Mouse (Mus musculus) liver, embryonic 14 days (tissue): ENCODE measurements around the gene Cdk2. TPM values are rescaled to one million over a fixed set of nuclear protein-coding genes. Genes with fewer than 3 reads are reported as not detected.

ENCODE experiments used
- polyA plus RNA-seq: library from polyadenylated mRNA; depleted of rRNA; stranded (reverse); fragments of >200 nt; gene quantifications from 2 replicates; pipeline ENCODE4 v1.2.3, GENCODE M21; 2012; rRNA removed

Gene Cdk2
- polyA plus RNA-seq: 37.4 and 45.7 TPM in 2 replicates

GRCm38 (mm10) chr10:128704491-128705316 lies at the start of gene Cdk2:
Gene Cdk2, minus strand, starts transcription at chr10:128705031.

DNA sequence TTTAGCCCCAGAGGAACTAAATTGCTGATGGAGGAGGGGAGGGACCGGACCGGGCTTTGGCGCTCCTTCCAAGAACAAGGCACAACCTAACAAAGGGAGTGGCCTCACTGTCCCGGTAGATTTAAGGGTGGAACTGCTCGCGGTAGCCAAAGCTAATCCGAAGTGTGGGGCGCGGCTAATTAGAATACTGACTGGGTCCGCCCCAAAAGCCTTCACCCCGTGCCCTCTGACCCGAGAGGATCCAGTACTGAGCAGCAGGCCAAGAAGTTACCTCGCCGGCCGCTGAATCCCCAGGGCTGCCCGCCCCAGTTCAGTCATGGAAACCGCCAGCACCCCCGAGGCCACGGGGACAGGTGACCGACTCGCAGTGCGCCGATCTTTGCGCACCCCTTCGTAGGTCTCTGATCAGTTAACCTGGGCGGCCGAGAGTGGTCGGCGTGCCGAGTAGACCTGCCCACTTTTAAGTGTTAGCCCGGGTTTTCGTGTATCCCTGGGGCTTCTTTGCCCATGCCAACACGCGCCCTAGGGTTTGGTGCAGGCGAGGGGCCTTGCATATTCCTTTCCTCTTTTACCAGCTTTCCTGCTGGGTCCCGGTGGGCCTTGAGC lies 42.9 kb upstream of the Cdk2 start, which contains the start of gene Pym1:
TSS of gene Pym1 (plus strand) at position 244 of the 606 bp plus-strand sequence.

GRCm38 (mm10) chr10:128744680-128745601 lies 40.1 kb upstream of the Cdk2 start, which contains the start of gene Dgka:
Gene Dgka, minus strand, starts transcription at chr10:128744855.

DNA sequence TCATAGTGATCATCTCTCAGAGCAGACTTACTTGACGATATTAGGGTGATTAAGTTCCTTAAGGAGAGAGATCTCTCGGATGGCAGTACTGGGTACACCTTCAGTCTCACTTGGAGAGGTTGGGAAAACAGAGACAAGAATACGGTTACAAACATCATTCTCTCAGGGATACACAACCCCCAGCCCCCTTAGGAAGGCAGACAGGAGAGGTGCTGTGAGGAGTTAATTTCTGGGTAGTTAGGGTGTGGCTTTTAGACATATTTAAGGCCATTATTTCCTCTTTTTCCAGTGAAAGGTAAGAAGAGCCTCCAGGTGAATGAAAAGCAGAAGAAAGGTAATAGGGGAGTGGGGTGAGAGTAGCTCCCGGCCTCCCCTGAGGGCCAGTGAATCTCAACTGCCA lies 936 bp downstream of the Cdk2 start, which contains the start of gene Pmel:
TSS of gene Pmel (plus strand) at position 301 of the 400 bp plus-strand sequence.

GRCm38 (mm10) chr10:128695992-128696807 lies 8.6 kb downstream of the Cdk2 start, which contains the start of gene Rab5b:
Gene Rab5b, minus strand, starts transcription at chr10:128696264.

GRCm38 (mm10) chr10:128673763-128674468 lies 30.9 kb downstream of the Cdk2 start, which contains the start of gene Suox:
Gene Suox, minus strand, starts transcription at chr10:128674073.

Other genes with a start within 250 kb of the Cdk2 start
- gene Smarcc2, start 245.8 kb downstream of the Cdk2 start, polyA plus RNA-seq: 29.4 and 31.2 TPM in 2 replicates
- 684 and 704 TPM in 2 replicates for gene Myl6, start 210.9 kb downstream of the Cdk2 start, polyA plus RNA-seq
- gene Myl6b, start 206.3 kb downstream of the Cdk2 start, polyA plus RNA-seq: 1.3 and 2.6 TPM in 2 replicates
- gene Esyt1, start 179.2 kb downstream of the Cdk2 start, polyA plus RNA-seq: 8.9 and 10.3 TPM in 2 replicates
- 3.4 and 3.9 TPM in 2 replicates for gene Zc3h10, start 157.3 kb downstream of the Cdk2 start, polyA plus RNA-seq
- gene Rpl41, start 155.7 kb downstream of the Cdk2 start, polyA plus RNA-seq: 2,339 and 2,756 TPM in 2 replicates
- 134 TPM in 2 replicates for gene Pa2g4, start 139.0 kb downstream of the Cdk2 start, polyA plus RNA-seq
- gene Erbb3, start 115.4 kb downstream of the Cdk2 start, polyA plus RNA-seq: 1.6 and 1.8 TPM in 2 replicates
- gene Rps26, start 78.3 kb downstream of the Cdk2 start, polyA plus RNA-seq: 772 and 943 TPM in 2 replicates
- gene Ikzf4, start 59.0 kb downstream of the Cdk2 start, polyA plus RNA-seq: 0.10 and 0.13 TPM in 2 replicates
- 7.1 and 8.4 TPM in 2 replicates for gene Suox, start 31.0 kb downstream of the Cdk2 start, polyA plus RNA-seq
- gene Rab5b, start 8.8 kb downstream of the Cdk2 start, polyA plus RNA-seq: 18.4 and 20.3 TPM in 2 replicates
- gene Pmel, start 836 bp downstream of the Cdk2 start, polyA plus RNA-seq: 0.24 and 0.29 TPM in 2 replicates
- 1.6 and 1.8 TPM in 2 replicates for gene Dgka, start 39.8 kb upstream of the Cdk2 start, polyA plus RNA-seq
- gene Pym1, start 42.9 kb upstream of the Cdk2 start, polyA plus RNA-seq: 18.7 and 21.6 TPM in 2 replicates
- gene Mmp19, start 85.9 kb upstream of the Cdk2 start, polyA plus RNA-seq: 7.4 and 9.2 TPM in 2 replicates
- 5.6 and 7.6 TPM in 2 replicates for gene Dnajc14, start 99.0 kb upstream of the Cdk2 start, polyA plus RNA-seq
- 2.0 and 2.3 TPM in 2 replicates for gene Tmem198b, start 99.3 kb upstream of the Cdk2 start, polyA plus RNA-seq
- 77.4 and 83.9 TPM in 2 replicates for gene Sarnp, start 112.3 kb upstream of the Cdk2 start, polyA plus RNA-seq
- 43.0 and 48.9 TPM in 2 replicates for gene Ormdl2, start 116.6 kb upstream of the Cdk2 start, polyA plus RNA-seq
- gene Gdf11, start 186.7 kb upstream of the Cdk2 start, polyA plus RNA-seq: 0.41 and 0.44 TPM in 2 replicates
- 31.3 TPM in 2 replicates for gene Cd63, start 196.0 kb upstream of the Cdk2 start, polyA plus RNA-seq
- gene Rdh5, start 217.9 kb upstream of the Cdk2 start, polyA plus RNA-seq: 10.1 and 12.0 TPM in 2 replicates
- 91.9 and 94.0 TPM in 2 replicates for gene Bloc1s1, start 219.0 kb upstream of the Cdk2 start, polyA plus RNA-seq
- gene Itga7, start 228.8 kb upstream of the Cdk2 start, polyA plus RNA-seq: 0.12 and 0.69 TPM in 2 replicates